Mouse (Mus musculus): ENCODE measurements around the gene Ndufaf8. TPM values are rescaled to one million over a fixed set of nuclear protein-coding genes. Genes with fewer than 3 reads are reported as not detected.

Gene Ndufaf8
- total RNA-seq, 2 experiments from 2014 or later, result 34.7 to 35.9 TPM

GRCm38 (mm10) chr11:120086702-120087152 is 12.0 kb upstream of the Ndufaf8 start, which contains the start of gene Cep131:
TSS of gene Cep131 (minus strand) at chr11:120086827.
- peak; percentile 97 for DNase-seq

GRCm38 (mm10) chr11:120090661-120091060 is 8.1 kb upstream of the Ndufaf8 start:
- no peak for DNase-seq

DNA sequence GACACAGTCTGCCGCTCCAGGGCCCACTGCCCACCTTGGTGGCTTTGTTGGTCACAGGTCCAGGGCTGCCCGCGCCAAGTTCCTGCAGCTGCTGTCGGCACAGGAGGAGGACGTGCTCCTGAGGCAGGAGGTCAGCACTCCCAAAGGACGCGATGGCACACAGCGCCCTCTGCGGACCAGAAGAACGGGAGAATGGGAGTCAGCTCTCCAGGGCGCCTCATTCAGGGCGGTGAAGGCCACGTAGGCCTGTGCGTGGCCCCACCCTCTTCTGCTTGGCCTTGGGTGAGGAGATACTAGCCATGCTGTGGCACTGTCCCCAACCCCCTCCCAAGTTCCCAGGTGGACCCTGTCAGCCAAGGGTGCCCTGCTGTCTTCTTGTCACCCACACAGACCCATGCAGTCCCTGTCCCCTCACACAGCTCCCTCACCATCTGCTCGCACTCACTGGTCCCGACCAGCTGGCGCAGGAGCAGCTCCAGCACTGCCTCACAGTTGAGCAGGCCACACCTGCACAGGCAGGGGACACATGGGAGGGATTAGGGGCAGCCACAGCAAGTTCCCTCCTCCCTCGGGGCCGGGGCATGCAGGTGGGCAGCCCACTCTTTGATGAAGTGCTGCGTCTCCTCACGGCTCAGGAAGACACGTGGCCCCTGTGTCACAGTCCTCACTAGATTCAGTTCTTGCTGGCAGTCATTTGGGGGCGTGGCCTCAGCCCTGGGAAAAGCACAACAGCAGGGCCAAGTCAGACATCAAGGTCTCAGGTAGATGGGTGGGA is 5.7 kb upstream of the Ndufaf8 start:
- DNase-seq, result no peak

- peak; percentile 65 to 70 for DNase-seq
Observed at GRCm38 (mm10) chr11:120101036-120101435, 2.3 kb downstream of the Ndufaf8 start.

GRCm38 (mm10) chr11:120103431-120103997 is 4.8 kb downstream of the Ndufaf8 start:
- DNase-seq, result no peak

DNA sequence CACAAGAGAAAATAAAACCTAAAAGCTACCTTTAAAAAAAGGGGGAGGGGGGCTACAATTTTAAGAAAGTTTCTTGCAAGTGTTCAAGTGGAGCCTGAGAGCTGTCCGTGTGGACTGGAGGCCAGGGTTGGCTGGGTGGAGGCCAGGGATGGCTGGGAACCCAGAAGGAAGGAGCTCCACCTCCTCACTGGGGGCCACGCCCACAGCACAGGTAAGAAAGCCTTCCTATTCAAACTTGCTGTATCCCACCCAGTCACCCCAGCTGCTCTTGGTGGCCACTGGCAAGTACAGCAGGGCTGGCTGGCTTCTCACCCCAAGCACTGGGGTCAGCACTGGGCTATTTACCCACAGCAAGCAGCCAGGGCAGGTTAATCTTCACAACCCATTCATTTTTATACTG is 8.3 kb downstream of the Ndufaf8 start:
- no peak for DNase-seq

GRCm38 (mm10) chr11:120107796-120108195 is 9.1 kb downstream of the Ndufaf8 start:
- no peak for DNase-seq

DNA sequence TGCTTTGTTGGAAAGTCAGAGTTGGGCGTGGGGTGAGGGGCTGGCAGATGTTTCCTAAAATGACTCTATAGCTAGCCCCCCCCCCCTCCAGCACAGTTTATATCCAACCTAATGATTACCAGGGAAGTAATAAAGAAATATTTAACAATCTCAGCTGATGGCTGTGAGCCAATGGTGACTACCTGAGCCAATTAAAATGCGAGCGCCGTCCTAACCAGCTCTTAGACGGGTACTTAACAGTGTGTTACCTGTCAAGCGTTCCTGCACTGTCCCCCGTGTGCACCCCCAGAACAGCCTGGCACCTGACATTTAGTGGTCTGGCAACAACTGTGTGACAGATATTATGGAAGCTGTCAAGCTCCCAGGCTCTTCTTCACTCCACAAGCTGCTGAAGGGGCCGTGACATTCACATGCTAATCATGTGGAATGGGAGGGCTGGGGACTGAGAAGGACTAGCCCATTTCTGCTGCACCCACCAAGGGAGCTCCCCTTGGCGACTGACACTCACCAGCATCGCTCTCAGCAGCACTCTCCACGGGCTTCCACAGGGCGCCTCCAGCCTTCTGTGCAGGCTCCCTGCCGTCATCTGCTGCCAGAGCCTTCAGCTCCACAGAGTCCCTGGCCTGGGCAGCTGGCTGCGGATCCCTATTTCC is 11.0 kb downstream of the Ndufaf8 start:
- no peak for DNase-seq

DNA sequence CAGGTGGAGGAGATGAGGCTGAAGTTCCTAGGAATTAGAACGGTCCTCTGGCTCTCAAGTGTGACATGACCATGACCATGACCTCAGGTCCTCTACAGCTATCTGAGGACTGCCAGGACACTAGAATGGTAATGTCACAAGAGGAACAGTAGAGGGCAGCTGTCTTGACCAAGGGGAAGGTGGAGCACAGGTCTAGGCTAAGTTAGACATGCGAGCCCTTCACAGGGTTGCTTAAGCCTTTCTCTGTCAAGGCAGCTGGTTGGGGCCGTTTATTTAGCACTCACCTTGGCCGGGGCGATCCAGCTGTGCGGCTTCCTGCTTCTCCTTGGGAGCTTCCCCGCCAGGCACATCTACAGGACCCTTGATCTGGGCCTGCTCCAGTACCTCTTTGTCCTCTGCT is 11.8 kb downstream of the Ndufaf8 start:
- no peak for DNase-seq

GRCm38 (mm10) chr11:120111033-120111432 is 12.3 kb downstream of the Ndufaf8 start:
- peak in 1 of 2 experiments; percentile 48 for DNase-seq

DNA sequence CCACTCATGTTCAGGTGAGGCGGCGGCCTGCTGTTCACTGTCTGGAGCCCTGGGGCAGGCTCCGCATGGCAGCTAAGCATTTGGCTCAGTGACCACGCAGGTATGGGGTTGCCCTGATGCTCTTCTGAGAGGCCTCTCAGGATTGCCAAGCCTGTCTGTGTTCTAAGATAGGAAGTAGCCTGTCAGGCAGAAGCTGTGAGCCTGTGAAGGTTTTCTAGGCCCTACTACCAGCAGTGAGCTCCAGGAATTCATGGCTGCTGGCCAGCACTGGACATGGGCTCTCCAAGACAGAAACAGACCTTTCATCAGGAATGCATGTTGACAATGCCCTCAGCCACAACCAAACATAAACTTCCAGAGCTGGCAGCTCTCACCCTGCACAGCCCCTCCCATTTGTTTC is 13.4 kb downstream of the Ndufaf8 start:
- no peak for DNase-seq

DNA sequence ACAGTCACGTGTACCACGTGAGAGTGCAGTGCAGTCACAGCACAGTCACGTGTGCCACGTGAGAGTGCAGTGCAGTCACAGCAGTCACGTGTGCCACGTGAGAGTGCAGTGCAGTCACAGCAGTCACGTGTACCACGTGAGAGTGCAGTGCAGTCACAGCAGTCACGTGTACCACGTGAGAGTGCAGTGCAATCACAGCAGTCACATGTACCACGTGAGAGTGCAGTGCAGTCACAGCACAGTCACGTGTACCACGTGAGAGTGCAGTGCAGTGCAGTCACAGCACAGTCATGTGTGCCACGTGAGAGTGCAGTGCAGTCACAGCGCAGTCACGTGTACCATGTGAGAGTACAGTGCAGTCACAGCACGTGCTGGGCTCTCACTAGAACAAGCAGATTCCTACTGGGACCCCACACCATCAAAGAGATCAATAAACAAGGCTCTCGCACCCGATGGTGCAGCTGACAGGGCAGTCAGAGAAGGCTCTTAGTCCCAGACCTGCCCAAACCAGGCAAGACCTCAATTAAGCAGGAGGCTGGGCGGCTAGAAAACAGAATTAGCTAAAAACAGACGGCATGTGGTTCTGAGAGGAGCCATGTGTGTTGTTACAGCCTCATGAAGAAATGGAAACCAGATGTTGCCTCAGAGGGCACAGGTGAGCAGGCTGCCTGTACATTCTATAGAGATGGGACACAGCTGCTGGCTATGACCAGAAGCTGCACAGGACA is 15.9 kb downstream of the Ndufaf8 start:
- DNase-seq, result no peak

GRCm38 (mm10) chr11:120117626-120118025 is 18.9 kb downstream of the Ndufaf8 start:
- no peak for DNase-seq

DNA sequence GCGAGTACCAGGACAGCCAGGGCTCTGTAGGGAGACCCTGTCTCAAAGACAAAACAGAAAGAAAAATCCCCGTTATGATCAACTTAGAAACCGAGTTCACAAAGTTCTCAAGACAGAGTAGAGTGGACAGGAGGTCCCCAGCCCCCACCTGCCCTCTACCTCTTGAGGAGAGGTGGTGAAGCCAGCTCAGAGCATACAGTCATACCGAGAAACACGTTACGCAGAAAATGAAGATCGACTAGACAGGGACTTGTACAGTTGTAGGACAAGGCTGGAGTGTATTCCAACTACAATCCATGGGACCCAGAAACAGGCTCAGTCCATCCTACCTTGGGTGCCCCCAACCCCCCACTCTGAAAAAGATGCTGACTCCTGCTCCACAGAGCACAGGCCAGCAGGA is 20.4 kb downstream of the Ndufaf8 start:
- DNase-seq, result no peak

- DNase-seq, result no peak
Observed at GRCm38 (mm10) chr11:120119936-120120541, 21.3 kb downstream of the Ndufaf8 start.

GRCm38 (mm10) chr11:120120642-120121420 is 22.1 kb downstream of the Ndufaf8 start:
- peak; percentile 69 to 74 for DNase-seq

- DNase-seq, result no peak
Observed at GRCm38 (mm10) chr11:120122126-120122525, 23.4 kb downstream of the Ndufaf8 start.

DNA sequence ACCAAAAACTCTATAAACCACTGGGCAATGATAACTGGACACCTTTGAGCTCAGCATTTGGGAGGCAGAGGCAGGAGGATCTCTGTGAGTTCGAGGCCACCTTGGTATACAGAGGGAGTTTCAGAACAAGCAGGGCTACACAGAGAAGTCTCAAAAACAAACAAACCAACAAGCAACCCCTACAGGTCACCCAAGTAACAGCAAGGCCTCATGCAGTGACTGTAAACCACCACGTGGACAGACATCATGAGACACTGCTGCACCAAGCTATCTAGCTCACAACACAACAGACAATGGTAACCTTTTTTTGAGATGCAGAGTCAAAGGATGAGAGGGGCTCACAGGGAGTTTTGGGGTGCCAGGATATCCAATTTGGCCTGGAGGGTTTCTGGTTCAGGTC is 28.1 kb downstream of the Ndufaf8 start:
- no peak for DNase-seq

DNA sequence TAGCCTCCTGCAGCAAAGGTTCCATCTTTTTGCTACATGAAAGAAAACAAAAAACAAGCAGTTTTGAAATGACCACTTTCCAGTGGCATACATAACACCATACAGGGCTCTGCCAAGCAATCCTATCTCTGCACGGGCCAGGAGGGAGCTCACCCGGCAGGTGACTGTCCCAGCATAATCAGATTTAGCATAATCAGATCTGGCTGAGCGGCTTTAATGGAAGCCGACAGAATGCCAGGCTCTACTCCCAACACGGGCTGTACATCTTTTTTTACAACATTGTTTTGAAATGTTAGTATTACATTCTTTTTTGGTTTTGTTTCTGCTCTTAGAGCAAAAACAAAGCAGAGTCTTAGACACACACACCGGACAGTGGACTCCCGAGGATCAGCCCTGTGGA is 30.6 kb downstream of the Ndufaf8 start:
- DNase-seq, result no peak

GRCm38 (mm10) chr11:120134148-120134547 is 35.4 kb downstream of the Ndufaf8 start:
- DNase-seq, result no peak

- DNase-seq, result no peak
Observed at GRCm38 (mm10) chr11:120134847-120135530, 36.3 kb downstream of the Ndufaf8 start.

Data from layer of hippocampus, postnatal 36 days (tissue).